Mouse (Mus musculus) telencephalon, adult 2 months (tissue): ENCODE data around the gene Kalrn.

Experiments
- DNase-seq: peaks from one replicate; pipeline ENCODE4 v3.0.0-alpha.2; 2011; ENCODE audit warnings: low read depth, low spot score

The Kalrn gene

GRCm38 (mm10) chr16:34192959-34193842 lies 380.1 kb downstream of the Kalrn start:
- no peak for DNase-seq

GRCm38 (mm10) chr16:34184721-34185120 lies 388.6 kb downstream of the Kalrn start:
- DNase-seq, result no peak

- no peak for DNase-seq
These were observed 390.1 kb downstream of the Kalrn start for GRCm38 (mm10) chr16:34183186-34183585.

- DNase-seq, result no peak
These were observed 397.7 kb downstream of the Kalrn start for GRCm38 (mm10) chr16:34175625-34176024.

DNA sequence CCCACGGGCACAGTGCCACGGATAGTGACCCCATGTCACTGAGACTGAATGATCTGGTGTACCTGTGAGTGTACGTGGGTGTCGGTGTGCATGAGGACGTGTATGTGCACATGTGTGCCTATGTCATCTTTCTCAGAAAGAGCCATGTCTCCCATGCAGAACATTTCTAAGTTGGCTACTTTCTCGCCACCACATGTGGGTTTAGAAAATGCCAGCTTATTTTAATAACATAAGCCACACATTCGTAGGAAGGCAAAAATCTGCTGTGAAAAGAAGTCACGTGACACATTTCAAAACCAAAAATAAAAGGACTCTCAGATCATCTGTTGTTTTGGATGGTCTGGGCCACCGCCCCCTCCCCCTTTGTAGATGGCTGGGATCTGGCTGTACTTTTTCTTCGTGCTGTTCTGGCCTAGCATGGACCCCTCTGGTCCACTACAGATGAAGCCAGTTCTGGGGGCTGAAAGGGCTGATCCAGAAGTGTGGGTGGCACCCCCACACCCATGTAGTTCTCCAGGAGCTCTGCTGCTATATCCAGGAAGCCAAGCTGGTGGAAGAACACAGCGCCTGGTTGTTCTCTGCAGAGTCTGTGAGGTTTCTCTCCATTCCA lies 400.7 kb downstream of the Kalrn start:
- DNase-seq, result peak; percentile 86

DNA sequence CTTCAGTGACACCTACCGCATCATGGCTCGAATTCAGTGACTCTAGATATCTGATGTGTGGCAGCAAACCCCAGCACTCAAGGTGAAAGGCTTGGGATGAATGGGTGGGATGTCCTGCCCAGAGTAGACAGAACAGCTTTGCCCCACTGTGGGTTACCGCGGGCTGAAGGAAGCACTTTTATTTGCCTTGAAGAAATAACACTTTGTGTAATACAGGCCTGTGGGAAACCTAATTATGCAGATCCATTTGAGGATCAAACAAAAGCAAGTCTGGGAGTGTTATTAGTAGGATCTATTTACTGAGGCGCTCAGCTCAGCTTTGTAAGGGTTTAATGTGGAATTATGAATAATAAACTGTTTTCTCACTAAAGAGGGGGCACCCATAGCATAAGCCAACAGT lies 406.3 kb downstream of the Kalrn start:
- no peak for DNase-seq

GRCm38 (mm10) chr16:34163086-34163485 lies 410.2 kb downstream of the Kalrn start:
- no peak for DNase-seq

DNA sequence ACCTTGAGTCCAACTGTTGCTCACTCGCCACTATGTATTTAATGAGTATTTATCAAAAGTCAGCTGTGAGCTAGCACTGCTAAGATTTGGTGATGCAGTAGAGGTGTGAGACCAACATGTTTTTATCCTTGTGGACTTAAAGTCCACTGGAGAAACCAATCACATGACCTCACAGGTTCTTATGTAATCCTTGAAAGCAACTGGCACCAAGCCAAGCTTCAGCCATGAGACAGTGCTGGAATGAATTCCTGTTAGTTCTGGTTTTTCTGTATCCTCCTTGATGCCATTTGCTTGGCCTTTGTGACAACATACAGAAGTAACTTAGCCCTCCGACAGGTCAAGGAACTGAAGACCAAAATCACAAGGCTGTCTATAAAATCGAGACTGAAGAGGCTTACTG lies 413.8 kb downstream of the Kalrn start:
- no peak for DNase-seq

DNA sequence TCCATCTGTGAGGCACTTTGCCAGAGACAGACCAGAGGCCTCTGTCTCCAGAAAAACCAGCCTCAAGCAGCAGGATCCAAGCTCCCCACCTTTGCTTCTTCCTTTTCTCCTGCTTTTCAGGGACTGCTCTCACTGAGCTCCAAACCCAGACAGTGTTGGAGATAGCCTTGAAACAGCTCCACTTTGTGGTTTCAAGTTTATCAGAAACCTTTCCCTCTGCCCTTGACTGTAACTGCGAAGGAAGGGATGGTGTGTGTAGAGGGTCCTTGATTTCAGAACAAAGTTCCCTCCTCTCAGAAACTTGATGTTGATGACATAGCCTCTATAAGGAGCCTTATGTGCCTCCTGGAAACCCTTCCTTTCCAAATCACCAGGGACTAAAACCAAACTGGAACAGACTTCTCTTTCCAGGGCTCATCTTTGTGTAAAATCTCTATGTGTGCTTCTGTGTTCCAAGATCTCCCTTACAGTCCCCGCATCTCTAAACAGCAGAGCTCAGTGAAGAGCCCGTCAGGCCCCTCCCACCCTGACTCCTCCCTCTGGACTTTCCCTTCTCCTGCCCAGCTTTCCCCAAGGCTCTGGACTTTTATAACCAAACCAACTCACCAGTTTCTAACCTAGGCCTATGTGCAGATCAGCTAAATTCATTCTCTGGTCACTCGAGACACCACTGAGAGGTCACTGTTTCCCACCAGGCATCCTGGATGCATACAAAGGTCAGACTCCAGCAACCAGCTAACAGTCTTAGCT lies 415.8 kb downstream of the Kalrn start:
- DNase-seq, result no peak

DNA sequence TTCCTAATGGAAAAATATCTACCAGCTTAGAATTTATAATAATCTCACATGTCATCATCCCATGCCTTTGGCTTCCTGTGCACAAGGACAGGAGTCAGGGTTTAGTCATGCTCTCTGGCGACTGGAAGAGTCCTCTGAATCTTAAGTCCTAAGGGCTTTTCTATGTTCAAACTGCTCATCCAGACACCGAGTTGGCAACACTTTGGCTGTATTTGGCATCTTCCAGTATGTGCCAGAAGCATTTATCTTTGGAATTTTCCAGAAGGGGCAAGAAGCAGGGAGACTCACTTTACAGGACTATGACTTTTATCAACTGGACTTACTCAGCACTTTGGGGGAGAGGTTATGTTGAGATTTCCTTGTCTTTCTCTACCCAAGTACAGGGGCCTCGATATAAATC lies 417.6 kb downstream of the Kalrn start:
- no peak for DNase-seq

GRCm38 (mm10) chr16:34154903-34155302 lies 418.4 kb downstream of the Kalrn start:
- no peak for DNase-seq

DNA sequence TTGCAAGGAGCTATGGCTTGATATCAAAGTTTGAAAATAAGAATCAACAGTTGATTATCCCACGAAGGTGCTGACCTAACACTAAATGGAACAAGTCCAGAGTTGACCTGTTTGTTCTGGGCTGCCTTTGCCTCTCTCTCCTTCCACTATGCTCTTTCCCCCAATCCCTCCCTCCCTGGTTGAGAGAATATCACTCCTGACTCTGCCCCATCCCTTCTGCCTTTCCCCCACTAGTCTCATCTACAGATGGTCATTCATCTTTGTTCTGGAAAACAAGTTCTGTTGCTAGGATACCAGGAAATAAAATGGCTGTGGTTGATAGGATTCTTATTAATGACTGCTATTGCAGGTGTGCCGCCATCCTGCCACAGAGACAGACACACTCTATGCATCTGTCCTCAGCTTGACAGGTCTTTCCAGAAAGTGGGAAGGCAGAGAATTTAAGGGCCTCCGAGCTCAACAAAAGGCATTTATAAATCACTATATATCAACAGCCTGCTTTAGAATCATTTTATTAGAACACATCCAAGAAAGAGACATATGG lies 421.7 kb downstream of the Kalrn start:
- no peak for DNase-seq

GRCm38 (mm10) chr16:34141670-34142069 lies 431.7 kb downstream of the Kalrn start:
- no peak for DNase-seq

DNA sequence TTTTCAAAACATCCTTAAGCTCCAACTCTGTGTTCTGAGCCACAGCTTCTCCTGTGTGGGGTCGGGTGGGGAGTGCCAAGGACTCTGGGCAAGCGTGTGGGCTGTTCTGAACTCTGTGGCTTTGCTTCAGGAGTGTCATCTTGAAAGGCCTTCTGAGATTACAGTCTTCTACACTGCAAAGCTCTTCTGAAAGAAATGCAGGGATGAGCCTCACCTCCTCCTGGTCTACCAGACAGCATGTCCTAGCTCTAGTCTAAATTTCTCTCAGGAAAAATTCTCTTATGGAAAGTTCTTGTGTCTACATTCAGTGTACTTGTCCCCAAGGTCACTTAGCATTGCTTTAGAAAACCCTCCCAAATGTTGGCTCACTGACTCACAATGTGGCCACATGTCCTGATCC lies 438.3 kb downstream of the Kalrn start:
- no peak for DNase-seq

DNA sequence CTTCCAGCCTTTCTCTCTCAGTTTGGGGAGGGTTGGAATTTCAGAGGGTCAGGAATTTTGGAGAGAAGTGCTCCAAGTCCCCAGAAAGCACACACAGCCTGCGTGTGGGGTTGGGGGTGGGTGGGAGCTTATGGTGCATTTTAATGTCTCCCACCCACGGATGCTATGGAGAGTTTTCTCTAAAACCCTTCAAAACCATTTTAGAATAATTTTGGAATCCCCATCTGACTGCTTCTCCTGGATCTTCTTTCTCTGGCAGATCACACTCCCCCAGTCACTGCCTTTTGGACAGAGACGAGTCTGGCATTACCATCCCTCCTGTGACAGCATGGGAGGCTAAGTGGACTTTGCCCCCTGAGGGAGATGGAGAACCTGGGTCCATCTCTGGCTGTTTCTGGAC lies 438.7 kb downstream of the Kalrn start:
- DNase-seq, result peak; percentile 91

GRCm38 (mm10) chr16:34125595-34125994 lies 447.7 kb downstream of the Kalrn start:
- peak; percentile 84 for DNase-seq

GRCm38 (mm10) chr16:34122486-34122885 lies 450.8 kb downstream of the Kalrn start:
- DNase-seq, result no peak

DNA sequence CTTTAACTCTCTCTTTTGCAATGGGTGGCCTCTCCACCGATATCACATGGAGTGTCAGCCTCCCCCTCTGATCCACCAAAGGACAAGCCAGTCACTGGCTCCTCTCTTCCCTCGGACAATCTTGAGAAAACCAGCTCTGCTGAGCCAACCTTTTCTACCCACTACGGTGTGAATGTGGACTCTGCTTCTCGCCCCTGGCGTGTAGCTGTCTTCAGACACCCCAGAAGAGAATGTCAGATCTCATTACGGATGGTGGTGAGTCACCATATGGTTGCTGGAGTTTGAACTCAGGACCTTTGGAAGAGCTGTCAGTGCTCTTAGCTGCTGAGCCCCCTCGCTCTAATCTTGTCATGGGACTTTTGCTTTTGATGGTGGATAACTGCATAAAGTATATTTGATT lies 452.0 kb downstream of the Kalrn start:
- no peak for DNase-seq

DNA sequence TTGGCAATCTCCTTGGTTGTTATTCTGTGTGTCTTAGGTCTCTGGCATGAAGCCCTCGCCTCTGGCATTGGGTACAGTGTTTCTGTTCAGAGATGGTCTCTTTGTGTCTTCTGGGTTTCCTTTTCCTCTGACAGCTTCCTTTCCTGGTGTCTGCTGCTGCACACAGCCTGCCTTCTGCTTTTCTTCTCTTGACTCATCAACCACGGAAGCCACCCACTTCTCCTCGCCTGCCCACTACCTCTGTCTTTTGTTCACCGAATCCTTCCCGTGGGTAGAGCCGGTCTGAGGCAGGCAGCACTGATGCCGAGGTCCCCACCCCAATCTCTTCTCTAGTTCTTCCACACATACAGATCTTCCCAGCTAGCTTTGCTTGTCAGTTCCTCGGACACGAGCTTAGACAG lies 452.5 kb downstream of the Kalrn start:
- DNase-seq, result peak; percentile 77

DNA sequence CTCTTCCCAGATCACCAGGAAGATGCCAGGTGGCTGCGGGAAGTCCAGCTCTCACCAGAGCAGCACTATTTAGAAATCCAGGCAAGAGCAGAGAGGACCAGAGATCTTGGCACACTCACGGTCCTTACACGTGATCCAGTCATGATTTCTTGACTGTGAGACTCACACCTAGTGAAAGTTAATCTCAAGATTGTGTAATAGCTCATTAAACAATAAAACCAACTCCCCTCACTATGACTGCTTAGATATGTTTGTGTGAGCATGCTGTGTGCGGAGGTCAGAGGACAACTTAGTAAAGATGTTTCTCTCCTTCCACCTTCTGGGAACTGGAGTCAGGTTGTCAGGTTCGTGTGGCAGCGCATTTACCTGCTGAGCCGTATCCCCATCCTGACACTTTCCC lies 453.5 kb downstream of the Kalrn start:
- no peak for DNase-seq

DNA sequence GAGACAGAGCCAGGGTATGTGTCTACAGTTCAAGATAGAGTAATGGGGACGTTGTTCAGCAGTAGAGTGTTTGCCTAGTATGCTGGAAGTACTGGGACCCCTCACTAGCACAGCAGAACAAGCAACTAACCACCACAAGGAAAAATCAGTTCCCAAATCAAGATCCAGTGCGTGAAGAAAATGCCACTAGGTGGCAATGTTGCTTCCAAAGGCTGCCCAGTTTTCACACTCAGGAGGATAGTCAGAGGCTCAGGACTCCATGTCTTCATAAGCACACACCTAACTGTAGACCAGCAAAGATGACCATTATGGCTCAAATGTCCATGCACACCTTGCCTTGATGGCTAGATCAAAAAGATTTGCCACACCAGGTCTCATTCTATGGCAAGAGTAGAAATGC lies 454.0 kb downstream of the Kalrn start:
- DNase-seq, result no peak

- no peak for DNase-seq
These were observed 458.7 kb downstream of the Kalrn start for GRCm38 (mm10) chr16:34114665-34115064.
